Mouse (Mus musculus) frontal cortex, postnatal 14 days (tissue): ENCODE results near the gene AL731706.1.
"Not testable (repeated sequence)": the region's sequence is repeated elsewhere in the genome, so short reads cannot be mapped to it uniquely, and the experiment has no call there.

ENCODE experiments used
- DNase-seq, 2 experiments: peaks; one replicate each; pipeline ENCODE4 v3.0.0; 2022; ENCODE audit warnings: low spot score in 2 of 2

AL731706.1 gene

DNA sequence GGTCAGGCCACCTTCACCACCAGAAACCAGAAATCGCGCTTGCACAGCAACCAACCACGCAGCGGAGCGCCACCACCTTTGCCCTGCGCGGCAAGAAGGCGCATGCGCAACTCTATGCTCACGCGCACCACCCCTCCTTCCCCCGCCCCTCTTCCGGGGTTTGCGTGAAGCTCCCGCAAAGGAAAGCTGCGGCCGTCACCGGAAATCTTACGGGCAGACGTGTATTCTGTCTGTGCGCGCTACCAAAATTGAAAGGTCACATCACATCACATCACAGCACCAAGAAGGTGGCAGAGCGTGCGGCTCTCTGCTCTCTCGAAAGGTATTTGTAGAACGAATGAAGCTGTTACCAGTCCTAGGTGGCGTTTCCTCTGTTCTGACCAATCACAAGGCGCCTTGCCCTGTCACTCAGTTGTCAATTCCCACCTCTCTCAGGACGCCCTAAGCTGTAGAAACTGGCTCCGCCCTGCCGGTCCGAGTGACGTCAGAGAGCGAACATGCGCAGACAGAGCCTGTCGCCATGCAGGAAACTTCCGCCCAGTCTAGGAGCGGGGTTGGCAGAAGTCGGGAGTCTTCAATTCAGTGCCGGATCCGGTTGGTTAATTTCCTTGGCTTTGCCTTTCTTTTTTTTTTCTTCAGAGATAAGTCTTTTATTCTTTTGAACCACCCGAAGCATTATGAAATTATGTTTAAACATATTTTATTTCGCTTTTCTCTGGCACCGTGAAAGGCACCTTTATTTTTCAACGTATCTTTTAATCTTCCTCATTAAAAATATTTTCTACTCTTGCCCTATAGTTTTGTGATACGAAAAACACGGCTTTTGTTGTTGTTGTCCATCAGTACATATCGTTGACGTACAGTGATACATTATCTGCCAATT lies at the start of gene AL731706.1, which contains the start of the genes Slx4ip and Mkks:
Gene AL731706.1 (minus strand): TSS at position 322 of the 883 bp plus-strand sequence.
Gene Slx4ip (plus strand): TSS at position 151 of the 883 bp plus-strand sequence.
Gene Mkks (minus strand): TSS at position 322 of the 883 bp plus-strand sequence.
- peak; percentile 99 for DNase-seq

DNA sequence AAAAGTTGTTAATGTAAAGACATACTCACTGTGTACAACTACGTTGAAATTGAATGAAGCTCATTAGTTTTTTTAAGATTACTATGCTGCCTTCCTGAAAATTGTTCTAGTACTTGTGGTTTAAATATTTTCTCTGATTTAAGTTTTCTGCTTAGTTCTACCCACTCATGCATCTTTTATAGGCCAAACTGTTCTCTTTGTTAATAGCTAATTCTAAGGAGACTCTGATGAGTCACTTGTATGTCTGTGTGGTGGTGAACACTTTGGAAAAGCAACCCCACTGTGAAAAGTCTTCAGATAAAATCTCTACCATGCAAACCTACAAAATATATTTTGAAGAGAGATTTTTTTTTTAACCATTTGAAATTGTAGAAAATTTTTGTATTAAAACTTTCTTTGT lies 47.1 kb upstream of the AL731706.1 start:
- no peak for DNase-seq

DNA sequence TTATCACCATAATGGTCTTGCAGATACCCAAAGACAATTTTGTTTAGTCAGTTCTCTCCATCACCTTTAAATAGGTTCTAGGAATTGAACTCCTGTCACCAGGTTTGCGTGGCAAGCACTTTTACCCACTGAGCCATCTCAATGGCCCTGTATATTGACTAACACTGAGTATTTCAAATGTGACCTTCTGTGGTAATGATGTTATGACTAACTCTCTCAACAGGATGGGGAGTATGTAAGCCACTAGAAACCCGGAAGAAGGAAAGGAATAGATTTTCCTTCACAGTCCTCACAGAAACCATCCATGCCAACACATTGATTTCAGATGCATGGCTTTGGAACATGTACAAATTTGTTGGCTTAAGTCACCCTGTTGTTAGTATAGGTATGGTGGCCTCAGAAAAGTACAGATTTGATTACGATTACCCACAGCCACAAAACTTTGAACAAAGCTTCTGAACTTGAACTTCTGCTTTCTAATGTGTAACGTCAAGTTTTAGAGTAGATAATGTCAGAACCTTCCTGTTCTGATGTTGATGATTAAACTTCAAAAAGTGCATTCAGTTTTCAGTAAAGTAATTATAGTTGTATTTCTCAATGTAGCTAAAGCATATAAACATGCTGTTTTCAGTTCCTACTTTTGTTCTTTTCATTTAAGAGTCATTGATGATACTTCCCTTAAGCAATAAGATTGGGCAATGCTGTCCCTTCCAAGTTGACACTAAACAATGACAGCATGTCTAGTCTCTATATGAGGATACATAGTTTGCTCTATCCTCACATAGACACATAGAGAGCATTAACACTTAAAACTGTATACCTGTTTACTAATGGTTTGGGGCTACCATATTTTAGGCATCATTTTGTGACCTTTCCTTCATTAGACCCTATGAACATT lies 45.5 kb upstream of the AL731706.1 start:
- DNase-seq, result no peak

DNA sequence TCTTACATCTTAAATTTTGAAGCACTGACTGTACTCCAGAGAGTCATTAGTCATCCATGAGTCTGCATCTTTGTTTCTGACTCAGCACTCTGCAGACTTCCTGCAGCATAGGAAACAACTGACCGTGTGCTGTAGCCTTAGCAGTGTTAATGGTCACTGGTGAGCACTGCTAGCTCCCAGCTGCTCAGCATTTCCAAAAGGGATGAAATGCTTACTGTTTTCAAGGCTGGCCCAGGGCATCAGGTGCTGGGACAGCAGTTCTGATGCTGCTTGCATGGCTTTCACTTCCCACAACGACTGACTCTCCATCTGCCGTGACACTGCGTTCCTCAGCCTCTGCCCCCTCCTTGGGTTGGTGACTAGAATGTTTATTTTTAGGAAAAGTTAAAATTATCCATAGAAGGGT lies 29.8 kb upstream of the AL731706.1 start:
- peak in 1 of 2 experiments; percentile 16 for DNase-seq

DNA sequence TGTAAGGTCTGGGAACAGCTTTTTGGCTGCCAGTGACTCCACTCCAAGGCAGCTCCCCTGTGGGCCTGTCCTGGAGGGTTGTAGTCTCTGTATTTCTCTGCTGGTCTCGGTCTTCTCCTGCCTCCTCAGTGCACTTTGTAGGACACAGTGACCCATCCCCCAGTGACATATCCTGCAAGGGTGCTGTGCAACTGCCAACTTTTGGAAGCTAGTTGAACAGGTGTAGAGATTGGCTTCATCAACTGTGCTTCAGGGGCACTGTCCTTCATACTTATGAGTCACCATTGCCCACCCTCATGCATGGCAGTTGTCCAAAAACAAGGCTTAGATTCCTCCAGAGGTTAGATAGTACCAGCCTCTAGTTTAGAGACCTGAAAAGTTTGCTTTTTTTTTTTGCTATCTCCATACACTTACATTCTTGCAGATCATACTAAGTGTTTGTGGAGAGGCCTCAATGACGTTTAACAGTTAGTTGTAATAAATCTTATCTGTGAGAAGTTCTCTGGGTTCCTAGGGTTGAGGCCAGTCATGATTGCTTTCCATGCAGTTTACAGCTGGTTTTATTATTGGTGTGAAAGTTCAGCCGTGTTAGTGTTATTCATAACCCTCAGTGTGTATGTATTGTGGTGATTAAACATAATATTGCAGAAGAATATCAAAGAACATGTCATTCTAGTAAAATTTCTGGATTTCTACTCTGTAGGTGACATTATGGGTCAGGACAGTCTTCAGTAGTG lies 29.2 kb upstream of the AL731706.1 start:
- no peak for DNase-seq

DNA sequence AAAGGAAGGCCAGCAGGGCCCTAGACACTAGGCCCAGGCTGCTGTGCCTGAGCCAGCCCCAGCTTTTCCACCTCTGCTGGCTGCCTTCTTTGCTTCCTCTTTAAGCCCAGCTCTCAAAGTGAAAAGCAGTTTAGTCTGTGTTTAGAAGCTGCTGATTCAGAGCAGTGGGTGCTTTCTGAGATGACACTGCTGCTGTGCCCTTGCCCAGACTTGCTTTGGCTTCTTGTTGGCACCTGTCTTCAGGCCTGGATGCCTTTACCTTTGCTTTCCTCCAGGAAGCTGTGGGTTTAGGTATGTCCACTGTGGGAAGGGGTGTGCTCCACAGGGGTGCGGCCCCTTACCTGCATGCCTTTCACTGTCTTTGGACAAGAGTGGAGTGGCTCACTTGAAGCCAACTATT lies 28.2 kb upstream of the AL731706.1 start:
- no peak for DNase-seq

DNA sequence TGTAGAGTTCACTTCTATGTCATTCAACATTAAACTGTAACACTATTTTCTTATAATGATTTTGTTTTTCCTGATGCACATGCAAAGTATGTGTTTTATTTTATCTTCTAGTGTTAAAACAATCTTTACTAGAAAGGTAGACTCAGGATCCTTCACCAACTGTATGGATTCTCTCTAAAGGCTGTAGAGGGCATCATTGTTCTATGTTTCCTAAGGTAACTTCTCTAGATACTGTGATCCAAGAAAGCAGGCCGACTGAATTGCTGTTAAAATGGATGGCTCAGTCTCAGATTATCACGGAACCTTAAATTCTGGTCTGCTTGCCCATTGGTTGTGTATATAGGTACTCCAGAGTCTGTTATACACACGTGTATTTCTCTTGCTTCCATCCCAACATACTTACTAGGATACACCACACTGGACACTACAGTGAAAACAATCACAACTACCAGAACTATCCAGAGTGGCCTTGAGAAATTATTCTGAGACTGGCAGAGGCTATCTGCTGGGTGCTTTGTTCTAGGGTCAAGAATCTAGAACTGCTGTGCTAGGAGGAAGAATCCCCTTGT lies 23.2 kb upstream of the AL731706.1 start:
- no peak for DNase-seq

DNA sequence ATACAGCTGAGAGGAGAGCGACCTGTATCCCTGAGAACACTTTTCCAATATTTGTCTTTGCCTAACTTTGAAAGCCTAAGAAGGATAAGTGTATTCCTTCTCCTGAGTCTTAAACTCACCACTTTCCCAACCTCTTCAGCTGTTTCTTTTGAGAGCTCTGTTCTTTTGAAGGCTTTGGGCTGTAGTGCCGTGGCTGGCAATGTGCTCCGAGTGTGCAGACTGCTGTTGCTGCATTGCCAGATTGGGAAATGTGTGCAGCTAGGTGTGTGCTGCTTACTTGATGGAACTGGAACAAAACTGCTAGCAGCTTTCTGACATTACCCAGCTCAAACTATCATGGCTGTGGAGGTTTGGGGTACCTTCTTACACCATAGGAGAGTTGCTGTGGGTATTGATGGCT lies 21.8 kb upstream of the AL731706.1 start:
- DNase-seq, result no peak

DNA sequence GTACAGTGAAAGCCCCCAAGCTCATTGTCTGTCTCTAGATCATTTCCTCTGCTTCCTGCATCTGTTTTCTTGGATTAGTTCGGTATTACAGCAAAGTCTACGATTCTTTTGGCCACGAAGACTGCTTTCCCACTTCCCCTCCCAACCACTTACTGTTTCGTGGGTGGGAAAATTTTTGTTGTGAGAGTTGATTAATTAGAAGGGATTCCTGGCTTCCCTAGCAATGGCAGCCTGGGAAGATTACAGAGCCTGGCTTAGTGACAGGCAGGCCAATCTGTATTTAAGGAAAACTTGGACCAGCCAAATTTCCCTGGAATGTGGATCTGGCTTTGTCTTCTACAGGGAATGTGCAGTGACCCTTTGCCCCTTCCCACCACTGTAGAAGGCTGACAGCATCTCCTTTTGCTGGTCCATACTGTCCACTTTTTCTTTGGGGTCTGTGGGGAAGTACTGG lies 20.8 kb upstream of the AL731706.1 start:
- DNase-seq, result no peak

DNA sequence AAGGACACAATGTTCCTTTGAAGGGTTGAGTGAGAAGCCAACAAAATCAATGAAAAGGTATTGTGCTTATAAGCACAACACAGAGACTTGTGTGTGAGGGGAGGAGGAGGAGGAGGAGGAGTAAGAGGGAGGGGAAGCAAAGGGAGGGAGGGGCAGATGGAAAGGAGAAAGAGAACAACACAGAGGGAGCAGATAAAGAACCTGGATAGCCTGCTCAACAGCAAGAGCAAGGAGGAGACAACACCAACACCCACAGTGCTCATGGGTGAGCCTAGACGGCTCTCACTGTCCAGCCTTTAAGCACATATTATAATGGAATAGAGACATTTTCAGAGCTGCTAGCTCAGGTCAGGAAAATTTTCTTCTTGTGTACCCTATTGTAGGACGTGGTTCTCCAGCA lies 18.1 kb upstream of the AL731706.1 start:
- DNase-seq, result no peak

DNA sequence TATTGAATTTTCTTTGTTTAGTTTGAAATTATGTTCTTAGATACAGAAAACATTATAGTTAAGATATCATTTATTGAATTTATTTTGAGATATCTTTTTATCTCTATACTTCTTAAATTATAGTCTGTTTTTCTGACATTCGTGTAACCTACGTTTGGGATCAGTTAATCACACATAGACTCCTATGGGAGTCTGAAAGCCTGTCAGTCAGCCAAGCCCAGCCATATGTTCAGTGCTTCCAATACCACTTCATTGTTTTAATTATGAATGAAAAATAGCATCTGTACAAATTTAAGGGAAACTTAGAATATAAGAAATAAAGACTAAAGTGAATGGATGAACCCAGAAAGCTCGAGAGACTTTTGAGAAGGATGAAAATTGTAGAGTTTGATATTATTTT lies 17.4 kb upstream of the AL731706.1 start:
- DNase-seq, result no peak

DNA sequence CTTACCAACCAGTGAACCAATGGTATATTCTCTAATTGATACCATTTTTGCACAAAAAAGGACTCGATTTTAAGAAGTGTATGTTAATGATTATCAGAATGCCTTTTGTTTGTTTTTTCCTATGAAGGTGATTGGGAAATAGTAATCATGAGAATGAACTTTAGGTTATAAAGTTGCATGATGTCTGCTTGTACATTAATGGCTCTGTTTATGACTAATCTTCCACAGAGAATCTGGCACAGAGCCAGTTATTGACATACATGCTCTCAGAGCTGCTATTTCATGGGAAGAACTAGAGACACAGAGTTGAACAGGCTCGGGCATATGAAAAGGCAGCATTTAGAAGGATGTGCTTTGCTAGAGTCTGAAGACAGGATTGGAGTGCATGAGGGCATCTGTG lies 4.9 kb upstream of the AL731706.1 start:
- DNase-seq, result no peak

DNA sequence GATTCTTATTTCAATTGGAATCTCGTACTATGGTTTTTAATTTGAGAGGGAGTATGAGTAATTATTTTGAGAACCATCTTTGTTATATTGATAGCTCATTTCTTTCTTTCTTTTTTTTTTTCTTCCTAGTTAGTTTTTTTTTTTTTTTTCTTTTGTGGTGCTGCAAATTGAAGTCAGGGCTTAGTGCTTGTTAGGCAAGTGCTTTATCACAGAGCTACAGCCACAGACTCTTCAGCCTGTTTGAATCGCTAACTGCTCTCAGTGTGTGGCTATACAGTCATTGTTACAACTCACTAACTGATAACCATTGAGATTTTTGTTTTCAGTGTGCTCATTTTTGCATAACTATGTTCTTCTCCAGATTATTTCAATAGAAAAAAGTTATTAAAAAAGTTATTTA lies 3.3 kb upstream of the AL731706.1 start:
- no peak for DNase-seq

DNA sequence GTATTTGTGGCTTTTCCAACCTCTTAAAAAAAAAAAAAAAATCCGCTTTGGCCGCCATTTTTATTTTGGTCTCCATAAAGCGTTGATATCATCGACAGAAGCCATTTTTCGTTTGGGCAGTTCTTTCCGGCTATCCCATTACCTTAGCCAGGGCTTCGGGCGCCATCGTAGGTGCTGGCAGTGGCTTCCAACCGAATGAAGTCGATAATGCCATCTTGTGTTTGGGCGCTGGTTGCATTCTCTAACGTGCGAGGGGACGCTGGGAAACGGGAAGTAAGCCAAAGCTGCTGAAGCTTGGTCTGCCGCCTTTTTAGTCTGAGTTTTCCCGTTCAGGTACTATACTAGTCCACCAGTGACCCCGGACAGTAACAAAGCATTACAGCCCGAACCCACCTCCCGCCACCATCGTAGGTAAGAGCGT lies 772 bp upstream of the AL731706.1 start:
- DNase-seq, result peak; percentile 92 to 97

DNA sequence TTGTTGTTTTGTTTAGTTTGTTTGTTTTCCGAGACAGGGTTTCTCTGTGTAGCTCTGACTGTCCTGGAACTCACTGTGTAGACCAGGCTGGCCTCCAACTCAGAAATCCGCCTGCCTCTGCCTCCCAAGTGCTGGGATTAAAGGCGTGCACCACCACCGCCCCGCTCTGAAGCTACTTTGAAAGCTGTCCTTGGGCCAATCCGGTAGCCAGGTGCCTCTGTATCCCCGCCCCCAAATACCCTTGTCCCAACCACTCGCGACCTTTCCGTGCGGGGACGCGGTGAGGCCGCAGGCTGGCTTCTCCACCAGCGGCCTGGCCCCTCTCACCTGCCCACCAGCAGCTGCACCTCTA lies 497 bp downstream of the AL731706.1 start:
- DNase-seq, result not testable (repeated sequence)

DNA sequence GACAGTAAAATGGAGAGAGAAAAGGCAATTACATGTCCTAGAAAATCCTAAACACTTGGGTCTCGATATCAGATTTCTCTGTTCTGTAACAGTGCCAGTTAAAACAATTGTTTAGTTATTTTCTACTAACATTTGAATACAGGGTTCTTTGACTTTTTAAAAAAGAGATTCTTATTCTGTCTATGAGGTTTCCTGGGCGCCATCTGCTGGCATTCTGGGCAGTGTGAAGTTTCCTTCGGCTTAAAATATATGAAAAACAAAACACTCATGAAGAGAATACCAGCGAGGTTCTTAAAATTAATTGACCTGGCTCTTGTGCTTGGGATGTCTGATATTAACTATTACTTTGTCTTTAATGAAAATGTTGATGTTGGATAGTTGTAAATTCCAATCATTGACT lies 4.3 kb downstream of the AL731706.1 start:
- DNase-seq, result peak in 1 of 2 experiments; percentile 42

DNA sequence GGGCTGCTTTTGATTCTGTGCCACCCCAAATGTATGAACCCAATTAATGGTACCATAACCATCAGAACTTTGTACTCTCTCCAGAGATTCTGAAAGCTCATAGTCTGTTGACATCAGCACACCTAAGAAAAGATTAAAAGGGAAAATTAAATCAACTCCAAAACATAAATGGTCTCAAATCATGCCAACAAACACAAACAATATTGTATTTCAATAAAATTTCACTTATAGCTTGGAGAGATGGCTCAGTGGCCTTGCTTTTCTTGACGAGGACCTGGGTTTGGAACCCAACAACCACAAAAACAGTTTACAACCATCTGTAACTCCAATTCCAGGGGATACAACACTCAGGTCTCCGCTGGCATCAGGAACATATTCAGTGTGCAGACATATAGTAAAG lies 5.6 kb downstream of the AL731706.1 start, which contains the start of gene AL731706.2:
Gene AL731706.2 (minus strand): TSS at position 101 of the 400 bp plus-strand sequence.
- DNase-seq, result no peak

DNA sequence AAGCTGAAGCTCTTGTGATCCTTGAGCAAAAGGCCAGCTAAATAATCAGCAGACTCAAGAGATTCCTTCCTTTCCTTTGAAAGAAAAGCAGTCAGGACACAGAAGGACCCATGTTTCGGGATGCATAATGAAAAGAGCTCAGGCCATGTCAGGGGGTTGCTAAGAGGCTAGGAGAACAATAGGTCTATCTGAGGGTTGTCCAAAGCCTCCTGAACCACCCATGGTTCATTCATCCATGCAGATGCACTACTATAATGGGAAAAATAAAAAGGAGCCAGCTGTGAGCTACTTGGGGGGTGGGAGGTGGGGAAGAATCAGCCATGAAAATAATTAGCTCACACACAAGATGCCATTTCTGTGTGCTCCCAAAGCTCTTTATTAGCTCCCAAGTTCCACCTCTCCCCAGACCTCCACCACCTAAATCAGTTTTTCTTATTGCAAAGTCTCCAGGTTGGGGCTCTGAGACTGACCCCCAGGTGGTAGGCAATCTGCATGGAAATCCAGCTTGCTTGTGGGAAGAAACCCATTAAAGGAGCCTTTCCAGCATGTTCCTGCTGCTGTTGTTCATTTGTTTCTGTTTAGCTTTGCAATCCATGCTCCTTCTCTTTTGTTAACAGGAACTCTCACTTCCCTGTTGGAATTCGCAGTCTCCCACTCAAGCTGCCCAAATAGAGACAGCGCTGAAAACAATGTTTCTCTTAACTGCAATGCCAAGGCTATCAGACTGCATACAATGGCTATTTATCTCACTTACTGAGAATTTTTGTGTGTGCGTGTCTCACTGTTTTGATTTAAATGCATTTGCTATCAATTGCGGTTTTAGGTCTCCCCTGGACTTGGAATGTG lies 36.4 kb downstream of the AL731706.1 start:
- DNase-seq, result no peak

DNA sequence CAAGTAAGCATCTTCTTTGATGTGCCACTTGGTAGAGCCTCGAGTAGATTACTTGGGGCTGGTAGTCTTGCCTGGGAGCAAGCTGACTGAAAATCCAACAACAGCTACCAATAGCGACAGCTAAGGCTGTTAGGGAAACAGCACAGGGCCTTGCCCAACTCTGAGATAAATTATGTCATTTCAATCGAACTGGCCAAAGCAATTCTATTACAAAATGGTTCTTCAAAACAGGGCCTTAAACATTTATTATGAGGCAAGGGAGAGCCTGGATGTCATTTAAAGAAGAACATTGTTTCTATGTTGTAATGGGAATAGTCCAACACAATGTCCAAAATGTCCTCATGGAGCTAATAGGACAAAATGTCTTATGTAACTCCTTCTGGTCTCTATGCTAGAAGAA lies 40.8 kb downstream of the AL731706.1 start:
- no peak for DNase-seq

DNA sequence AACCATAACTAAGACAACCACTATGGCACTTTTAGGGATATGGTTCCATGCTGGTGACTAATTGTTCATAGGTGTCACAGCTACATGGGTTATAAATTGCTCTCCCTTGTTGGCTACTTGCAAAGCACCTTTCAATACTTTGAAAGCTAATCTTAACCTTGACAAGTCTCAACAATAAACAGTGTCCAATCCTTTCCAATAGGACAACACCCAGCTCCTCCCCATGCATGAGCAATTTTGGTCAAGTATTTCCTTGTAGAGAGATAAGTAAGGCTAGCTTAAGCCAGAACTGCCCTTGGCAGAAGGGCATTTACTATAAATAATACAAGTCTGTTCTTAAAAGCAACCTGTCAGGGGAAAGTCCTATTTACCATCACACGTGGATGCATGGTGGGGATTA lies 53.2 kb downstream of the AL731706.1 start:
- DNase-seq, result no peak
